Mouse (Mus musculus) embryonic facial prominence, embryonic 11.5 days (tissue): ENCODE measurements around the gene Hist1h3e. TPM values are rescaled to one million over a fixed set of nuclear protein-coding genes. Genes with fewer than 3 reads are reported as not detected.
"Not testable (repeated sequence)": the region's sequence is repeated elsewhere in the genome, so short reads cannot be mapped to it uniquely, and the experiment has no call there.

ENCODE experiments used
- ATAC-seq: fragments of 200-750 bp; cut with Nextera tagmentation; replicated peaks from 2 replicates; pipeline ENCODE4 v1.8.0; 2017; ENCODE audit warnings: low read depth; ENCODE audit not compliant: insufficient number of reproducible peaks, low FRiP score, low TSS enrichment
- DNase-seq: peaks from one replicate; pipeline ENCODE4 v3.0.0-alpha.2; 2015; ENCODE audit warnings: low spot score
- H3K27ac ChIP-seq: fragments of 300-500 bp; sonication (generic); replicated peaks from 2 replicates; pipeline ENCODE4 v1.5.1; 2014; ENCODE audit warnings: mild to moderate bottlenecking, low read depth, low read length, control low read depth
- H3K27me3 ChIP-seq: fragments of 300-500 bp; sonication (generic); 2 replicates; pipeline ENCODE4 v1.6.1; 2014; ENCODE audit warnings: mild to moderate bottlenecking, low read length, moderate library complexity, mixed read lengths; ENCODE audit not compliant: control insufficient read depth, insufficient read depth
- H3K36me3 ChIP-seq: fragments of 300-500 bp; sonication (generic); replicated peaks from 2 replicates; pipeline ENCODE4 v1.6.1; 2014; ENCODE audit warnings: low read depth, mild to moderate bottlenecking, low read length, moderate library complexity, mixed read lengths; ENCODE audit not compliant: control insufficient read depth, insufficient read depth
- H3K4me1 ChIP-seq: fragments of 300-500 bp; sonication (generic); 2 replicates; pipeline ENCODE4 v1.6.1; 2014; ENCODE audit warnings: low read length, mixed read lengths; ENCODE audit not compliant: control insufficient read depth, insufficient read depth
- H3K4me2 ChIP-seq: fragments of 300-500 bp; sonication (generic); 2 replicates; pipeline ENCODE4 v1.6.1; 2014; ENCODE audit warnings: low read depth, mild to moderate bottlenecking, control low read depth, low read length, moderate library complexity
- H3K4me3 ChIP-seq: fragments of 300-500 bp; sonication (generic); 2 replicates; pipeline ENCODE4 v1.5.1; 2014; ENCODE audit warnings: low read depth, low read length, control low read depth
- H3K9ac ChIP-seq: fragments of 300-500 bp; sonication (generic); replicated peaks from 2 replicates; pipeline ENCODE4 v1.6.1; 2014; ENCODE audit warnings: mild to moderate bottlenecking, control low read depth, low read length
- H3K9me3 ChIP-seq: fragments of 300-500 bp; sonication (generic); replicated peaks from 2 replicates; pipeline ENCODE4 v1.6.1; 2016; ENCODE audit warnings: mild to moderate bottlenecking, low read length, inconsistent platforms, mixed read lengths; ENCODE audit not compliant: control insufficient read depth
- WGBS: fragments of 180-500 bp; shearing (Covaris S2); extraction: QIAGEN DNeasy Blood & Tissue Kit; methylation state at CpG from one replicate; pipeline ENCODE4 v1.1.7; 2014; 5-methylcytosine and 5-hydroxymethylcytosine counted together
- polyA plus RNA-seq: library from polyadenylated mRNA; unstranded; fragments of >200 nt; fragmentation: Nextera tagmentation; extraction: Ambion mirVana; gene quantifications from 2 replicates; pipeline ENCODE4 v1.2.1, GENCODE M21; 2014

The Hist1h3e gene
- polyA plus RNA-seq, 1 experiment from 2014 or later = 12.1 TPM

GRCm38 (mm10) chr13:23577835-23578234 lies 15.7 kb upstream of the Hist1h3e start:
- 83% methylated on average over 1 of the region's 1 CpGs for WGBS
- Histone ChIP-seq H3K27me3 (no peaks in the 10 kb centered on the region), H3K4me2 (no peak overlapping the region), H3K27ac (no peak overlapping the region), H3K9me3 (no peaks in the 10 kb centered on the region), H3K36me3 (no peaks in the 10 kb centered on the region), H3K4me1 (no peaks in the 10 kb centered on the region), H3K9ac (no peak overlapping the region), H3K4me3 (no peak overlapping the region)
- no peak for ATAC-seq
- no peak for DNase-seq

DNA sequence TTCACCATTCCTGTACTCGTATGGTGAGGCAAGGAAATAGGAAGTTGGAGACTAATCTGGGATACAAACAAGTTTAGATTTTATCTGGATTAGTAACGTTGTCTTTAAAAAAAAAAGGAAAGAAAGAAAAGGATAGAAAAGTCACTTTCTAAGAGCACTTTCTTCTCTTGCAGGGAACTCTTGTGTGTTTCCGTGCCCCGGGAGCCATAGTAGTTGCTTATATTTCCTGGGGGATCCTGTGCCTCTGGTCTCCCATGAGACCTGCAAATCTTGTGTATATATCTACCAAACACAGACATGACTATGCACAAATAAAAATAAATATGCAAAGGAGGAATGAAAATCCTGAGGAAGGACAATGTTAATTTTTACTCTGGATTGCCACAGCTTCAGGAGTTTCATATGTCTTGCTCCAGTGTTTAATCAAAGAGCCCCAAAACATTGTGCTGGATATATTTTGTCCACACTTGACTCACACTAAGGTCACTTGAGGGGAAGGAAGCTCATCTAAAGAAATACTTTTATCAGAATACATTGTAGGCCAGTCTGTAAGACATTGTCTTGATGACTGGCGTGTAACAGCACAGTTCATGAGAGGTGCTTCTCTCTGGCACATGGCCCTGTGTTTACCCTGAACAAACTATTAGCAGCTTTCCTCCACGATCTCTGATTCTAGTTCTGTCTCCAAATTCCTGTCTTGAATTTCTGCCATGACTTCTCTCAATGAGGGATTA lies 14.9 kb upstream of the Hist1h3e start:
- Histone ChIP-seq H3K27ac (peak overlapping the region; percentile 91), H3K27me3 (no peaks in the 10 kb centered on the region), H3K4me1 (no peaks in the 10 kb centered on the region), H3K4me2 (peak overlapping the region; percentile 67), H3K4me3 (peak overlapping the region; percentile 48), H3K36me3 (no peaks in the 10 kb centered on the region), H3K9ac (peak overlapping the region; percentile 79), H3K9me3 (no peaks in the 10 kb centered on the region)
- WGBS = 41% methylated on average over 6 of the region's 6 CpGs
- DNase-seq (no peak), ATAC-seq (no peak)

GRCm38 (mm10) chr13:23576351-23576881 lies 14.2 kb upstream of the Hist1h3e start:
- no peak for ATAC-seq
- H3K4me3 ChIP-seq = peak overlapping the region; percentile 48
- peak overlapping the region; percentile 91 for H3K27ac ChIP-seq
- peak; percentile 69 for DNase-seq
- WGBS = 2% methylated on average over 7 of the region's 7 CpGs
- H3K27me3 ChIP-seq = no peaks in the 10 kb centered on the region
- H3K36me3 ChIP-seq = no peaks in the 10 kb centered on the region
- H3K9ac ChIP-seq = peak overlapping the region; percentile 79
- H3K9me3 ChIP-seq = no peaks in the 10 kb centered on the region
- H3K4me1 ChIP-seq = no peaks in the 10 kb centered on the region
- peak overlapping the region; percentile 67 for H3K4me2 ChIP-seq

GRCm38 (mm10) chr13:23575864-23576313 lies 13.7 kb upstream of the Hist1h3e start:
- H3K9me3 ChIP-seq, ATAC-seq, H3K36me3 ChIP-seq, H3K27me3 ChIP-seq, H3K4me1 ChIP-seq: not testable (repeated sequence)
- Histone ChIP-seq H3K27ac (peak overlapping the region; percentile 91), H3K4me3 (peak overlapping the region; percentile 48), H3K9ac (peak overlapping the region; percentile 79), H3K4me2 (peak overlapping the region; percentile 67)
- WGBS = 0% methylated on average over 9 of the region's 40 CpGs
- peak; percentile 50 for DNase-seq

DNA sequence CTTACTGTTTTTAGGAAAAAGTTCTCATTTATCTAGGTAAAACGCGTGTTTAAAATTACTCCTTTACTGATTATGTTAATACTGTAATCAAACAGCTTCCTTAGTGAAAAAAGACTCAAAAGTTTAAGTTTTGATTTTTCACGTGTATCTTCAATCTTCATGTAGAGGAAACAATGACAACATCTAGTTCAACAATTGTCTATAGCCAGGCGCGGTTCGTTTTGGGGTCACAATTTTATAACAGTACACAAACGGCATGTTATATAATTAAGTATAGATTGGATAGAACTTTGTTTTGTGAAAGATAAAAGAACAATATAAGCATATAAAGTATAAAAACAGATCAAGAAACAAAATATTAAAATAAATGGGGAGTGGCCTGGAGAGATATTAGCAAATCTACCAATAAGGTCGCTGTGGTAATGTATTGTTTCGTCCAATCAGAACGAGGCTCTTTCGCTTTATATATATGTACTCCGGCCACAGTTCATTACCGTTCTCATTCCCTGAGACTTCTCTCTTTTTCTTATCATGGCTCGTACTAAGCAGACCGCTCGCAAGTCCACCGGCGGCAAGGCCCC lies 13.2 kb upstream of the Hist1h3e start, which contains the start of gene Hist1h3d:
TSS of gene Hist1h3d (plus strand) at position 493 of the 581 bp plus-strand sequence.
- H3K4me3 ChIP-seq = peak within 1 kb of the TSS; percentile 48
- peak within 1 kb of the TSS; percentile 91 for H3K27ac ChIP-seq
- no peaks in the 10 kb centered on the region for H3K27me3 ChIP-seq
- DNase-seq (peak; percentile 91), ATAC-seq (peak; percentile 53)
- no peaks in the 10 kb centered on the region for H3K36me3 ChIP-seq
- WGBS = under 1% methylated on average over 17 of the region's 18 CpGs
- H3K9me3 ChIP-seq = no peaks in the 10 kb centered on the region
- H3K9ac ChIP-seq = peak within 1 kb of the TSS; percentile 79
- H3K4me2 ChIP-seq = peak within 1 kb of the TSS; percentile 67
- H3K4me1 ChIP-seq = no peaks in the 10 kb centered on the region

DNA sequence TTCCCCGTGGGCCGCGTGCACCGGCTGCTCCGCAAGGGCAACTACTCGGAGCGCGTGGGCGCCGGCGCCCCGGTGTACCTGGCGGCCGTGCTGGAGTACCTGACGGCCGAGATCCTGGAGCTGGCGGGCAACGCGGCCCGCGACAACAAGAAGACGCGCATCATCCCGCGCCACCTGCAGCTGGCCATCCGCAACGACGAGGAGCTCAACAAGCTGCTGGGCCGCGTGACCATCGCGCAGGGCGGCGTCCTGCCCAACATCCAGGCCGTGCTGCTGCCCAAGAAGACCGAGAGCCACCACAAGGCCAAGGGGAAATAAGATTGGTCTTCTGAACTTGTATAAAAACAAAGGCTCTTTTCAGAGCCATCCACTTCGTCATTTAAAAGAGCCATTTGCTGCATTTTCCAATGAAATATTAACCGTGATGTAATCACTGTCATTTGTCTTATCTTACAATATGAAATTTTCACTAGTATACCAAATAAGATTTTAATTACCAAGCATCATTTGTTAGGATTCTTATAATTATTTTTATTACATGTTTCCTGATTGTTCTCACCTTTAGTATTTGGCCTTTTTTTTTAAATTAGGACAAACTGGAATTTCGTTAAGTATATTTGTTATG lies 12.5 kb upstream of the Hist1h3e start:
- WGBS = 0% methylated on average over 5 of the region's 39 CpGs
- Histone ChIP-seq H3K4me2 (peak overlapping the region; percentile 52), H3K27ac (peak overlapping the region; percentile 91), H3K9ac (peak overlapping the region; percentile 61), H3K4me3 (peak overlapping the region; percentile 30)
- not testable (repeated sequence) for H3K9me3 ChIP-seq, H3K36me3 ChIP-seq, H3K4me1 ChIP-seq, H3K27me3 ChIP-seq, ATAC-seq
- peak; percentile 59 for DNase-seq

DNA sequence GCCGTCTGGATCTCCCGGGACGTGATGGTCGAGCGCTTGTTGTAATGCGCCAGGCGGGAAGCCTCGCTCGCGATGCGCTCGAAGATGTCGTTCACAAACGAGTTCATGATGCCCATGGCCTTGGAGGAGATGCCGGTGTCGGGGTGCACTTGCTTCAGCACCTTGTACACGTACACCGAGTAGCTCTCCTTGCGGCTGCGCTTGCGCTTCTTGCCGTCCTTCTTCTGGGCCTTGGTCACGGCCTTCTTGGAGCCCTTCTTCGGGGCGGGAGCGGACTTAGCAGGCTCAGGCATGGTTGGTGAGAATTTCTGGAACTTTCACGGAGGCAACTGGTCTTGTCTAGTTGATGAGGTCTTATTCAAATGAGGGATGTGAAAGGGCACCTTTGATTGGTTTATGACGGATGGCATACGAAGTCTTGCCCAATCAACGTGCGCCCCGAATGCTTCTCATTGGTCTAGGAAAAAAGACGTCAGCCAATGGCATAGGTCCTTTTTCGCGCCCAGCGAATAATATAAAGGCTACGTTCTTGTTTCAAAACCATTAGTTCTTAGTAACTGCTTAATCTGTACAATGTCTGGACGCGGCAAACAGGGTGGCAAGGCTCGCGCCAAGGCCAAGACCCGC lies 11.8 kb upstream of the Hist1h3e start, which contains the start of the genes Hist1h2bf and Hist1h2ad:
TSS of gene Hist1h2bf (minus strand) at position 299 of the 627 bp plus-strand sequence.
TSS of gene Hist1h2ad (plus strand) at position 484 of the 627 bp plus-strand sequence.
- peak within 1 kb of the TSS; percentile 71 for H3K4me2 ChIP-seq
- H3K9ac ChIP-seq = peak within 1 kb of the TSS; percentile 68
- WGBS = 0% methylated on average over 19 of the region's 42 CpGs
- H3K4me1 ChIP-seq, H3K27me3 ChIP-seq, H3K36me3 ChIP-seq, H3K9me3 ChIP-seq: not testable (repeated sequence)
- ATAC-seq = peak; percentile 92
- peak within 1 kb of the TSS; percentile 95 for H3K27ac ChIP-seq
- H3K4me3 ChIP-seq = peak within 1 kb of the TSS; percentile 46
- peak; percentile 98 for DNase-seq
